12 mouse cellular contexts compared by ENCODE assay signal in the genomic region with DNA sequence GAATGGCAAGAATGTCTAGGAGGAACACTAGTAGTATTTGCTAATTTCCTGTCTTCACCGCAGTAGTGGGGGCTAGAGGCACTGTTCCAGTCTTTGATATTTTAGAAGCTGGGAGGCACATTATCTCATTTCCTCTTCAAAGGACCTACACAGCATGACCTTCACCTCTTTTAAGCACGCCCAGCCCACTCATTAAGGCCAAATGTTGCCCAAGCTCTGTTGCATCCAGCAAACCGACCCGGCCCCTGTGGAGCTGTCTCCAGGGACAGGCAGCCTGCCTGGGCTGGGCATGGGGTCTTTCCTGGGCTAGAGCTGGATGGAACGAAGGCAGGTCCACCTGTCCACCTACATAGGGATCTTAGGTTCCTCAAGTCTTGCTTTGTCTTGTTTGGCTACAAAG. TPM values are rescaled to one million over a fixed set of nuclear protein-coding genes. Genes with fewer than 3 reads are reported as not detected.
A peak's percentile ranks its signal among the peaks of the same experiment; 100 is the strongest.
DNase-seq lines count a peak whose midpoint lies in the region; ATAC-seq lines count a peak whose summit lies in the region.
"Had no signal": no experiment of that assay in that cellular context is flagged by ENCODE, and none has a peak within 500 bp of the region (broad histone marks: within the 10 kb centered on the region; RNA-seq: fewer than 3 reads in every experiment).

No protein-coding gene starts in this region.

- H3K27ac ChIP-seq in heart, embryonic 11.5 days (ENCODE audit: low read depth, low read length): no peak overlapping the region
- H3K27ac ChIP-seq in neural tube, embryonic 15.5 days (replicated peaks): no peak overlapping the region
- H3K27ac ChIP-seq: embryonic facial prominence, embryonic 13.5 days; limb, embryonic 15.5 days had no signal

- H3K4me3 ChIP-seq in heart, embryonic 11.5 days (ENCODE audit: low read depth, low read length): no peak overlapping the region
- no peak overlapping the region for H3K4me3 ChIP-seq in neural tube, embryonic 15.5 days (replicated peaks)
- H3K4me3 ChIP-seq: embryonic facial prominence, embryonic 13.5 days; limb, embryonic 15.5 days had no signal

- H3K9me3 ChIP-seq in heart, embryonic 11.5 days (replicated peaks; ENCODE audit: control insufficient read depth, low read length): no peaks in the 10 kb centered on the region
- no peaks in the 10 kb centered on the region for H3K9me3 ChIP-seq in neural tube, embryonic 15.5 days (replicated peaks)
- H3K9me3 ChIP-seq: embryonic facial prominence, embryonic 13.5 days; limb, embryonic 15.5 days had no signal

- H3K36me3 ChIP-seq in heart, embryonic 11.5 days (ENCODE audit: control insufficient read depth, insufficient read depth, low read length): no peaks in the 10 kb centered on the region
- no peaks in the 10 kb centered on the region for H3K36me3 ChIP-seq in neural tube, embryonic 15.5 days
- H3K36me3 ChIP-seq: embryonic facial prominence, embryonic 13.5 days; limb, embryonic 15.5 days had no signal

- 14% methylated on average over 5 of the region's 5 CpGs for WGBS in heart, embryonic 11.5 days (ENCODE audit: insufficient replicate concordance)
- WGBS in neural tube, embryonic 15.5 days: 28% methylated on average over 5 of the region's 5 CpGs

- H3K4me1 ChIP-seq in heart, embryonic 11.5 days (ENCODE audit: control insufficient read depth, insufficient read depth, low read length): peaks cover 17% of the 10 kb centered on the region
- peaks cover 5% of the 10 kb centered on the region; the same call in 1 of the 2 replicates for H3K4me1 ChIP-seq in neural tube, embryonic 15.5 days

- ATAC-seq in heart, embryonic 11.5 days (replicated peaks; ENCODE audit: insufficient number of reproducible peaks, low FRiP score, low TSS enrichment): no peak
- no peak for ATAC-seq in neural tube, embryonic 15.5 days (ENCODE audit: low FRiP score)

- DNase-seq in heart, adult 18-20 months: no peak
- peak; percentile 17 for DNase-seq in neural tube, embryonic 10.5 days (ENCODE audit: extremely low spot score, low spot score)
- peak; percentile 15 for DNase-seq in liver
- DNase-seq in cerebellum, adult 8-10 months: no peak
- DNase-seq in cerebellum, postnatal 14 days: no peak
- DNase-seq in gastrocnemius, adult 8-10 months (ENCODE audit: low spot score in 2 of 2): no peak
- DNase-seq: gastrocnemius, postnatal 14 days; kidney, adult 8-10 months had no signal

- H3K9ac ChIP-seq in heart, embryonic 11.5 days (ENCODE audit: low read depth, low read length): no peak overlapping the region
- H3K9ac ChIP-seq in neural tube, embryonic 15.5 days (replicated peaks): no peak overlapping the region
- H3K9ac ChIP-seq: embryonic facial prominence, embryonic 13.5 days; limb, embryonic 15.5 days had no signal

- H3K27me3 ChIP-seq in heart, embryonic 11.5 days (ENCODE audit: control insufficient read depth, insufficient read depth, low read length): no peaks in the 10 kb centered on the region
- no peaks in the 10 kb centered on the region for H3K27me3 ChIP-seq in neural tube, embryonic 15.5 days (replicated peaks)
- H3K27me3 ChIP-seq: embryonic facial prominence, embryonic 13.5 days; limb, embryonic 15.5 days had no signal

- peak overlapping the region; percentile 31; the same call in 1 of the 2 replicates for H3K4me2 ChIP-seq in heart, embryonic 11.5 days
- no peak overlapping the region for H3K4me2 ChIP-seq in neural tube, embryonic 15.5 days
- H3K4me2 ChIP-seq: embryonic facial prominence, embryonic 13.5 days; limb, embryonic 15.5 days had no signal

RNA-seq across cellular contexts. Expression of gene Baiap2l1, which starts 44.6 kb away (rescaled TPM):
- 7.8 and 8.5 TPM in 2 replicates for polyA plus RNA-seq in heart, embryonic 11.5 days (2014; fragmentation: Nextera tagmentation; extraction: Ambion mirVana)
- 1 to 10 TPM; 7.2 to 7.4 TPM for total RNA-seq in heart, adult 18-20 months (2021)
- polyA plus RNA-seq in neural tube, embryonic 15.5 days (2015; fragmentation: Nextera tagmentation; extraction: Ambion mirVana): 1.5 and 3.7 TPM in 2 replicates
- total RNA-seq in gastrocnemius, adult 8-10 months (2022): under 1 TPM; 0.27 to 0.48 (median 0.37) TPM

Comparison
In these comparisons a context has a peak if more than half of its experiments do, and no peak if none do; other contexts are left out.
1. DNase-seq: peak in neural tube, embryonic 10.5 days (single experiment) and liver (single experiment); none in heart, adult 18-20 months (0 of 2), cerebellum, adult 8-10 months (single experiment), cerebellum, postnatal 14 days (0 of 2) and gastrocnemius, adult 8-10 months (0 of 2).
2. RNA of gene Baiap2l1, which starts 44.6 kb away (total RNA-seq): 7.2 to 7.4 TPM in heart, adult 18-20 months; 0.27 to 0.48 TPM in gastrocnemius, adult 8-10 months; every median in the first group is over 4 times any median in the second.